Mouse (Mus musculus) cerebellum, adult 2 months (tissue): Measurements from ENCODE around the gene Zbtb45. TPM values are rescaled to one million over a fixed set of nuclear protein-coding genes. Genes with fewer than 3 reads are reported as not detected.

Experiments used
- DNase-seq, 2 experiments: peaks; one replicate each; pipeline ENCODE4 v3.0.0; 2021
- H3K27ac ChIP-seq: fragments of 200-500 bp; 2 replicates; pipeline ENCODE4 v1.5.1; 2012; ENCODE audit warnings: low read length, control low read depth, inconsistent platforms; ENCODE audit not compliant: insufficient read depth
- H3K27me3 ChIP-seq: fragments of 200-500 bp; 2 replicates; pipeline ENCODE4 v1.6.1; 2012; ENCODE audit warnings: inconsistent platforms, mild to moderate bottlenecking, low read length, moderate library complexity; ENCODE audit not compliant: control insufficient read depth, insufficient read depth
- H3K4me1 ChIP-seq: fragments of 200-500 bp; 2 replicates; pipeline ENCODE4 v1.6.1; 2011; ENCODE audit warnings: low read length; ENCODE audit not compliant: control insufficient read depth, insufficient read depth
- H3K4me3 ChIP-seq: fragments of 200-500 bp; replicated peaks from 2 replicates; pipeline ENCODE3; 2011; ENCODE audit warnings: mild to moderate bottlenecking, low read depth, low read length, control low read depth; ENCODE audit not compliant: insufficient read depth
- CTCF ChIP-seq: fragments of 200-500 bp; IDR thresholded peaks from 2 replicates; pipeline ENCODE4 v1.5.1; 2011; ENCODE audit warnings: low read depth, mild to moderate bottlenecking, control low read depth, low read length, moderate library complexity, borderline replicate concordance; ENCODE audit not compliant: insufficient read depth
- POLR2A ChIP-seq: fragments of 200-500 bp; IDR thresholded peaks from 2 replicates; pipeline ENCODE4 v1.6.1; 2011; ENCODE audit warnings: low read length, control low read depth, borderline replicate concordance; ENCODE audit not compliant: insufficient read depth
- WGBS: fragments of 180-500 bp; shearing (Covaris S2); methylation state at CpG from one replicate; pipeline ENCODE4 v1.1.7; 2018; 5-methylcytosine and 5-hydroxymethylcytosine counted together
- polyA plus RNA-seq: library from polyadenylated mRNA; depleted of rRNA; stranded (reverse); fragments of >200 nt; gene quantifications from 2 replicates; pipeline ENCODE4 v1.2.3, GENCODE M21; 2012

Gene Zbtb45
- polyA plus RNA-seq, 1 experiment: 33.5 TPM

DNA sequence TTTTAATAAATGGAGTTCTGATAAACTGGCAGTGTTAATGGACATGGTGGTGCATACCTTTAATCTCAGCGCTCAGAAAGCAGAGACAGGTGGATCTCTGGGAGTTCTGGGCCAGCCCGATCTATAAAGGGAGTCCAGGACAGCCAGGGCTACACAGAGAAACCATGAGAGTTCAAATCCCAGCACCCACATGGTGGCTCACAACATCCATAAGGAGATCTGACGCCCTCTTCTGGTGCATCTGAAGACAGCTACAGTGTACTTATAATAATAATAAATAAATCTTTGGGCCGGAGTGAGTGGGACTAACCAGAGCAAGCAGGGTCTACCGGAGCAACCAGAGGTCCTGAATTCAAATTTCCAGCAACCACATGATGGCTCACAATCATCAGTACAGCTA is 6.5 kb downstream of the Zbtb45 start:
- Histone ChIP-seq H3K27ac (no peak overlapping the region), H3K4me1 (peaks cover 14% of the 10 kb centered on the region), H3K4me3 (no peak overlapping the region), H3K27me3 (no peaks in the 10 kb centered on the region)
- WGBS: 73% methylated on average over 5 of the region's 5 CpGs
- no peak for DNase-seq
- TF ChIP-seq CTCF (no peak), POLR2A (no peak)

DNA sequence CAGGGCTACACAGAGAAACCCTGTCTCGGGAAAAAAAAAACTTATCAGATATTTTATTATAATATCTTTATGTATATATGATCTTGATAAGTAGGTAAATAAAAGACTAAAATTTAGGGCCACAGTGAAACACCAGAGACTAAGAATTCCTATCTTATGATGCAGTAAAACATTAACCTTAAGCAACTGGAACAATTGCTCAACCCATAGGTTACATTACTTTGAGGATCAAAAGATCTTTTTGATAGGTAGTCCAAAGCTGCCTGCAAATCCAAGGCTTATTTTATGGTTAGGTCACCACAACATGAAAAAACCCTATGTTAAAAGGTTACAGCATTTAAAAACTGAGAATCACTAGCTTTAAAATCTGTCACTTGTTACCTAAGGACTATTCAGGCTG is 8.2 kb downstream of the Zbtb45 start:
- no peak for TF ChIP-seq POLR2A
- TF ChIP-seq CTCF: no peak
- 83% methylated on average over 1 of the region's 1 CpGs for WGBS
- Histone ChIP-seq H3K4me1 (peaks cover 10% of the 10 kb centered on the region), H3K27me3 (no peaks in the 10 kb centered on the region), H3K27ac (no peak overlapping the region), H3K4me3 (no peak overlapping the region)
- no peak for DNase-seq

DNA sequence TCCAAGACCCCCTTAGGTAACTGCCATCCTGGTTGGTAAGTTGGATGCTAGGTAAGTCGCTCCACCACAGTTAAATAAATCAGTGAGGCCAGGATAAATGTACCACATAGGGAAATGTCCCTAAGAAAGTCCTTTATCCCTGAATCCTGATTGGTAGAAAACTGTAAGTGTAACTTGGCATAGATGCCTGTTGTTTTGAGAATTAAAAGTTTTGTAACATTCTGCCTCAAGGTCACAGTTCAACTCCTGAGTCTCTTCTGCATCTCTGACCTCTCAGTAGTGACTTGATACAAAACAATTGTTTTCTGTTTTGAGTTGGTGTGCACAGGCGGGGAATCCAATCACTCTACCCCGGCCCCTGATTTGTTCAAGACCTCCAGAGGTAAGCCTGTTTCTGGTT is 11.0 kb downstream of the Zbtb45 start, which contains the start of gene Trim28:
TSS of gene Trim28 (plus strand) at position 264 of the 400 bp plus-strand sequence.
- TF ChIP-seq CTCF: no peak
- no peak for TF ChIP-seq POLR2A
- no peaks in the 10 kb centered on the region for H3K27me3 ChIP-seq
- H3K4me3 ChIP-seq: no peak within 1 kb of the TSS
- H3K27ac ChIP-seq: no peak within 1 kb of the TSS
- DNase-seq: no peak
- 81% methylated on average over 3 of the region's 3 CpGs for WGBS
- H3K4me1 ChIP-seq: no peaks in the 10 kb centered on the region

DNA sequence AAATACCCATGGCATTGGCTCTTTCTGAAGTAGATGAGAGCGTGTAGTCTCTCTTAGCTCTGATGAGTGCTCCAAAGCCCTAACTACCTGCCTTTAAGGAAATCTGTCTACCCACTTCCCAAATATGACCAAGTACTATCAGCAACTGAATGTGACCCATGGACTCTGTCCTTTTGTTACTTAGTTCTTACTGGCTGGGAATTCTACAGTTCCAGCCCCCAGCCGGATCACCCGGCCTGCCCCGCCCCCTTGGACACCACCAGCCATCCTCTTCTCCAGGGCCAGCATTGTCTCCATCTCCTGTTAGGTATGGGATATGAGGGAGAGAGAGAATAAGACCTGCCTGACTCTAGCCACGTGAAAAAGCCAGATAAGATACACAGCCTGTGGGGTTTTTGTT is 11.8 kb downstream of the Zbtb45 start, which contains the start of gene Slc27a5:
TSS of gene Slc27a5 (minus strand) at position 140 of the 400 bp plus-strand sequence.
- H3K4me1 ChIP-seq: no peaks in the 10 kb centered on the region
- H3K27me3 ChIP-seq: no peaks in the 10 kb centered on the region
- no peak within 1 kb of the TSS for H3K27ac ChIP-seq
- no peak for TF ChIP-seq POLR2A
- no peak for TF ChIP-seq CTCF
- DNase-seq: no peak
- H3K4me3 ChIP-seq: no peak within 1 kb of the TSS
- WGBS: 71% methylated on average over 5 of the region's 5 CpGs

DNA sequence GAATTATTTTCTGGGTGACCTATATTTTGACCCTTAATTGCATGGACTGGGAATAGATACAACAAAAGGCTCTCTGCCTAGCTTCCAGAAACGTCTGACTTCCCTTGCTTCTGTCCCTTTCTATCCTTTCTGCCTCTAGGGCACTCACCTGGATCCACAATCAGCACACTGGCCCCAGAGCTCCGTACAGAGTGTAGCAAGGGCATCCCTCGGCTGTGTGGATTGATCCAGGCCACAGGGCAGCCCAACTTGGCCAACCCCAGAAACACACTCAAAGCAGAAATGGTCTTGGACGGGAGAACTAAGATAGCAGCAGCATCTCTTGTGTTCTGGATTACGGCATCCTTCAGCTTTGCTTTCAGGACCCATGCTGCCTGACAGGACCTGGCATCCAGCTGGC is 12.6 kb downstream of the Zbtb45 start:
- DNase-seq: no peak
- WGBS: 67% methylated on average over 5 of the region's 5 CpGs
- no peak for TF ChIP-seq POLR2A

DNA sequence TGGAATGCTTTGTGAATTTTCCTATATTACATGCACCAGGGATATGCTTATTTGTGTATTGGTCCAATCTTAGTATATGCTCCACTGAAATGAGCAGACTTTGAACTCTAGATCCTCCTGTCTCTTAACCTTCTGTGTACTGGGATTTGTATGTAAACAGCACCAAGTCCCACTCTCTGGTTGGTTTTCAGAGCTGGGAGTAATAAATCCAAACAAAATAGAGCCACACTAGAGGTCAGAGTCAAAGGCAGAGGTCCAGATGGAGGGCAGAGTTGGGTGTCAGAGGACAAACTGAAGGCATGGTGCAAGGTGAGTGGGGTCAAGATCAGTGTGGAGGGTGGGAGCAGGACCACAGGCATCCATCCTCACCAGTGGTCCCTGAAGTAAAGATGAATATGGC is 14.0 kb downstream of the Zbtb45 start:
- H3K4me1 ChIP-seq: no peaks in the 10 kb centered on the region
- H3K27ac ChIP-seq: no peak overlapping the region

More for the DNA sequence above, 12.6 kb downstream of the Zbtb45 start:
- Histone ChIP-seq H3K4me1 (no peaks in the 10 kb centered on the region), H3K4me3 (no peak overlapping the region), H3K27me3 (no peaks in the 10 kb centered on the region), H3K27ac (no peak overlapping the region)

DNA sequence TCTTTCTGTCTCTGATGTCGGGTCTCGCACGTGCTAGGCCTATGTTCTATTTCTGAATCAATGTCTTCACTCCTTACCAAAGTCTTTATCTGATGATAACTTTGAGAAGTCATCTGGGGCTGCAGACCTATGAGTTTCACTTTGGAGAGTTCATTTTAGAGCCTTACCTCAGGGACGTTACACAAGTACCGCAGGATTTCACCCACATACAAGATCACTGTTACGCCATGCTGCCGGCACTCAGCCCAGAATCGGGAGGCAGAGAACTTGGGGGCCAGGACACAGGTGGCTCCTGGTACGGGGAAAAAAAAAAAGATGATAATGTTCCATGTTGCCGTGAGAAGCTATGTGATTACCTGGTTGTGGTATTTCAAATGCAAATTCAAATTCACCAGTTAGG is 16.7 kb downstream of the Zbtb45 start:
- DNase-seq: no peak
- 90% methylated on average over 10 of the region's 10 CpGs for WGBS

More for the DNA sequence above, 14.0 kb downstream of the Zbtb45 start:
- no peak for DNase-seq
- H3K4me3 ChIP-seq: no peak overlapping the region
- TF ChIP-seq POLR2A (no peak), CTCF (no peak)
- H3K27me3 ChIP-seq: no peaks in the 10 kb centered on the region

DNA sequence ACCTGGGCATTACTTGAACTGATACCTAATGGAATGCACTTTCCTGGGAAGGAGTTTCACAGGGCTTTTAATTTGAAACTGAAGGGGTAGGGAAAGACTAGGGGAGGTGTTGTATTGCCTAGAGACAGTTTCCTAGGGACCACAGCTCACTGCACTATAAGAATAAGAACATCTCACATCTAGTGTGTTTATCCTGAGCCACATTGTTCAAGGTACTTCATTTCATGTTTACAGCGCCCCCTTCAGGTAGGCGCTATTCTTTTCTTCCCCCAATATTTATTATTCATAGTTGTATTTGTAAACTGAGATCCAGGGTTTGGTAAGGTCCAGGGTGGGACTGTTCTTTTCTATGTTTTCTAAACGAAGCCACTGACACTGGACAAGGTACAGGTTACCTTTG is 17.6 kb downstream of the Zbtb45 start:
- Histone ChIP-seq H3K27me3 (no peaks in the 10 kb centered on the region), H3K27ac (no peak overlapping the region), H3K4me3 (no peak overlapping the region), H3K4me1 (no peaks in the 10 kb centered on the region)
- WGBS: 6% methylated on average over 3 of the region's 3 CpGs
- no peak for TF ChIP-seq CTCF
- no peak for TF ChIP-seq POLR2A
- DNase-seq: no peak

More for the DNA sequence above, 16.7 kb downstream of the Zbtb45 start:
- Histone ChIP-seq H3K4me3 (no peak overlapping the region), H3K4me1 (no peaks in the 10 kb centered on the region), H3K27me3 (no peaks in the 10 kb centered on the region), H3K27ac (no peak overlapping the region)
- no peak for TF ChIP-seq POLR2A
- TF ChIP-seq CTCF: no peak
